Mouse (Mus musculus) limb, embryonic 14.5 days (tissue): ENCODE measurements around the gene Parm1. TPM values are rescaled to one million over a fixed set of nuclear protein-coding genes. Genes with fewer than 3 reads are reported as not detected.

Source experiments
- ATAC-seq: fragments of 200-750 bp; cut with Nextera tagmentation; 2 replicates; pipeline ENCODE4 v1.8.0; 2017; ENCODE audit warnings: low read depth, moderate number of reproducible peaks, moderate TSS enrichment; ENCODE audit not compliant: low FRiP score
- DNase-seq: peaks from one replicate; pipeline ENCODE4 v3.0.0-alpha.2; 2015; ENCODE audit warnings: low spot score
- H3K27ac ChIP-seq: fragments of 300-500 bp; sonication (generic); replicated peaks from 2 replicates; pipeline ENCODE4 v1.5.1; 2014; ENCODE audit warnings: low read depth, mild to moderate bottlenecking, low read length, moderate library complexity, mixed read lengths
- H3K27me3 ChIP-seq: fragments of 300-500 bp; sonication (generic); 2 replicates; pipeline ENCODE4 v1.6.1; 2014; ENCODE audit warnings: low read length, mixed read lengths; ENCODE audit not compliant: control insufficient read depth, insufficient read depth
- H3K36me3 ChIP-seq: fragments of 300-500 bp; sonication (generic); 2 replicates; pipeline ENCODE4 v1.6.1; 2014; ENCODE audit warnings: mild to moderate bottlenecking, low read length, moderate library complexity, mixed read lengths; ENCODE audit not compliant: control insufficient read depth, insufficient read depth
- H3K4me1 ChIP-seq: fragments of 300-500 bp; sonication (generic); 2 replicates; pipeline ENCODE4 v1.6.1; 2014; ENCODE audit warnings: antibody characterized with exemption, low read length, mixed read lengths; ENCODE audit not compliant: control insufficient read depth, insufficient read depth
- H3K4me2 ChIP-seq: fragments of 300-500 bp; sonication (generic); replicated peaks from 2 replicates; pipeline ENCODE4 v1.6.1; 2014; ENCODE audit warnings: low read depth, mild to moderate bottlenecking, low read length, moderate library complexity; ENCODE audit not compliant: severe bottlenecking
- H3K4me3 ChIP-seq: fragments of 300-500 bp; sonication (generic); replicated peaks from 2 replicates; pipeline ENCODE4 v1.5.1; 2014; ENCODE audit warnings: low read length
- H3K9ac ChIP-seq: fragments of 300-500 bp; sonication (generic); 2 replicates; pipeline ENCODE4 v1.6.1; 2014; ENCODE audit warnings: mild to moderate bottlenecking, low read depth, low read length, moderate library complexity; ENCODE audit not compliant: severe bottlenecking
- H3K9me3 ChIP-seq: fragments of 300-500 bp; sonication (generic); 2 replicates; pipeline ENCODE4 v1.6.1; 2016; ENCODE audit warnings: low read length; ENCODE audit not compliant: control insufficient read depth
- POLR2A ChIP-seq: fragments of 200-500 bp; IDR thresholded peaks from 2 replicates; pipeline ENCODE4 v1.8.0; 2012; ENCODE audit warnings: inconsistent platforms, mild to moderate bottlenecking, moderate library complexity, borderline replicate concordance; ENCODE audit not compliant: insufficient read depth, insufficient read length; ENCODE audit errors: extremely low read depth
- WGBS: fragments of 180-500 bp; shearing (Covaris S2); extraction: QIAGEN DNeasy Blood & Tissue Kit; methylation state at CpG from one replicate; pipeline ENCODE4 v1.1.7; 2014; 5-methylcytosine and 5-hydroxymethylcytosine counted together
- polyA plus RNA-seq, 2 experiments: library from polyadenylated mRNA; depleted of rRNA in 1 of 2; stranded (reverse) in 1 of 2; unstranded in 1 of 2; fragments of >200 nt; fragmentation: Nextera tagmentation in 1 of 2; extraction: Ambion mirVana in 1 of 2; gene quantifications; 2 replicates each; pipeline versions ENCODE4 v1.2.1 to v1.2.3; 2012 to 2014

The Parm1 gene
- polyA plus RNA-seq, 2 experiments, result 20.8 to 27.0 TPM

- no peak for ATAC-seq
- DNase-seq, result no peak
- no peak for TF ChIP-seq POLR2A
- no peak overlapping the region for H3K9ac ChIP-seq
- WGBS, result 90% methylated on average over 4 of the region's 4 CpGs
- H3K4me1 ChIP-seq, result no peaks in the 10 kb centered on the region
- H3K4me3 ChIP-seq, result no peak overlapping the region
- H3K36me3 ChIP-seq, result no peaks in the 10 kb centered on the region
- no peak overlapping the region for H3K27ac ChIP-seq
- H3K4me2 ChIP-seq, result no peak overlapping the region
- H3K27me3 ChIP-seq, result no peaks in the 10 kb centered on the region
- no peaks in the 10 kb centered on the region for H3K9me3 ChIP-seq
Measured at GRCm38 (mm10) chr5:91669235-91669634, 151.8 kb downstream of the Parm1 start.

Other genes with a start within 250 kb of the Parm1 start
- 2.5 and 3.0 TPM in 2 replicates for gene Btc, start 114.6 kb upstream of the Parm1 start, polyA plus RNA-seq (2012; rRNA removed)
- gene Btc, start 114.6 kb upstream of the Parm1 start, polyA plus RNA-seq (2014; fragmentation: Nextera tagmentation; extraction: Ambion mirVana), result 4.9 and 5.5 TPM in 2 replicates